Mouse (Mus musculus): ENCODE results near the gene Abi2.

The Abi2 gene

GRCm38 (mm10) chr1:60489660-60490059, 80.2 kb downstream of the Abi2 start:
- DNase-seq (ENCODE audit: low spot score in 2 of 2): no peak

GRCm38 (mm10) chr1:60490510-60490909, 81.1 kb downstream of the Abi2 start:
- no peak for DNase-seq (ENCODE audit: low spot score in 2 of 2)

DNA sequence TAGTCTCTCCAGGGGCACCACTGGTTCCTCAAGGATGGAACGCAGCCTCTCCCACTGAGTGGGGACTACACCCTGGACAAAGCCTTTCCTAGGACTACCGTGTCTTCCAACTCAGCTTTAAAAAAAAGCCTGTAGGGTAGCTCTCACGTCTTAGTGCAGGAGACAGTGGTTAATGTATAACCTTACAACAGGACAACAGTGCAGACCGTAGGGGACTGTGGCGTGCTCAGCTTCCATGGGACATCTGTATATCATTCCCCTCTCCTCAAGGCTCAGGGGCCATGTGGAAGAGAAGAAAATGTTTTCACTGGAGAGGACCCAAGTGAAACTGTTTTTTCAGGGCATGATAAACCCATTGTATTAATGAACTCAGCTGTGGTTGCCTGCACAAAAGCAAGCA, 83.0 kb downstream of the Abi2 start:
- DNase-seq (ENCODE audit: low spot score in 2 of 2): no peak

- no peak for DNase-seq (ENCODE audit: low spot score in 2 of 2)
These were observed 84.0 kb downstream of the Abi2 start for GRCm38 (mm10) chr1:60493421-60493820.

DNA sequence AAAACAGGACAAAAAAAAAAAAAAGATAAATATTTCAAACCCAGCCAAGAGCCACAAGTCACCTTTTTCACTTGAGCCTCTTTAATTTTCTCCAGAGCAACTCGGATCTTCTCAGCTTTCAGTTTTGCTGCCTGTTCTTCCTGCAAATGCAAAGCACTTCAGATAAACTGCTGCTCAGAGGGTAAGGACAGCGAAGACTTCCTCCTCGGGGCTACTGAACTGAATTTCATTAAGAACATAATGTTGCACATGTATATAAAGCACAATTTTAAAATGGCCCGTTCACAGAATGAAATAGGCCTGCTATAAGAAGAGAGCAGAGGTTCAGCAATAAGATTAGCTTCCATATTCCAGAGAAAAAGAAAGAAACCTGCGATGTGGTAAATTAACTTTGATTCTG, 94.0 kb downstream of the Abi2 start:
- DNase-seq (ENCODE audit: low spot score in 2 of 2): no peak

- DNase-seq (ENCODE audit: low spot score in 2 of 2): no peak
These were observed 101.2 kb downstream of the Abi2 start for GRCm38 (mm10) chr1:60510584-60510983.

GRCm38 (mm10) chr1:60530107-60530506, 120.7 kb downstream of the Abi2 start:
- no peak for DNase-seq (ENCODE audit: low spot score in 2 of 2)

DNA sequence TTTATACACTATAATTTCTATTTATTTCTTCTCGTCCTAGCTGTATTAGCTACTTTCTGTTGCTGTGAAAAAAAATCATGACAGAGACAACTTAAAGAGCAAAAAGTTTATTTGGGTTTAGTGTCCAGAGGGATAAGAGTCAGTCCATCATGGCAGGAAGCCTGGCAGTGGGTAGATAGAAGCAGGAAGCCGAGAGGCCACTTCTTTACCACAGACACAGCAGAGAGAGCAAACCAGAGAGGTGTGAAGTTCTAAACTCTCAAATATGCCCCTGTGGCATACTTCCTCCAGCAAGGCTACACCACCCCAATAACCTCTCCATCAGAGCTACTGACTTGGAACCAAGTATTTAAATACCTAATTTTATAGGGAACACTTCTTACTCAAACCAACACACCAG, 121.2 kb downstream of the Abi2 start:
- no peak for DNase-seq (ENCODE audit: low spot score in 2 of 2)

Measured in frontal cortex, postnatal 36 days (tissue).